Mouse (Mus musculus) heart, embryonic 11.5 days (tissue): ENCODE results near the gene Stk38l. TPM values are rescaled to one million over a fixed set of nuclear protein-coding genes. Genes with fewer than 3 reads are reported as not detected.

ENCODE experiments used
- ATAC-seq: fragments of 200-750 bp; cut with Nextera tagmentation; replicated peaks from 2 replicates; pipeline ENCODE4 v1.8.0; 2017; ENCODE audit warnings: moderate library complexity; ENCODE audit not compliant: insufficient number of reproducible peaks, low FRiP score, low TSS enrichment
- H3K27ac ChIP-seq: fragments of 300-500 bp; sonication (generic); 2 replicates; pipeline ENCODE4 v1.5.1; 2014; ENCODE audit warnings: mild to moderate bottlenecking, low read depth, low read length
- H3K27me3 ChIP-seq: fragments of 300-500 bp; sonication (generic); 2 replicates; pipeline ENCODE4 v1.6.1; 2014; ENCODE audit warnings: mild to moderate bottlenecking, low read length, mixed read lengths; ENCODE audit not compliant: control insufficient read depth, insufficient read depth
- H3K36me3 ChIP-seq: fragments of 300-500 bp; sonication (generic); 2 replicates; pipeline ENCODE4 v1.6.1; 2014; ENCODE audit warnings: mild to moderate bottlenecking, low read length, moderate library complexity, mixed read lengths; ENCODE audit not compliant: control insufficient read depth, insufficient read depth
- H3K4me1 ChIP-seq: fragments of 300-500 bp; sonication (generic); 2 replicates; pipeline ENCODE4 v1.6.1; 2014; ENCODE audit warnings: low read length; ENCODE audit not compliant: control insufficient read depth, insufficient read depth
- H3K4me2 ChIP-seq: fragments of 300-500 bp; sonication (generic); 2 replicates; pipeline ENCODE4 v1.6.1; 2014; ENCODE audit warnings: mild to moderate bottlenecking, moderate library complexity
- H3K4me3 ChIP-seq: fragments of 300-500 bp; sonication (generic); 2 replicates; pipeline ENCODE4 v1.5.1; 2014; ENCODE audit warnings: low read depth, low read length
- H3K9ac ChIP-seq: fragments of 300-500 bp; sonication (generic); 2 replicates; pipeline ENCODE4 v1.6.1; 2014; ENCODE audit warnings: mild to moderate bottlenecking, low read depth, low read length, moderate library complexity
- H3K9me3 ChIP-seq: fragments of 300-500 bp; sonication (generic); replicated peaks from 2 replicates; pipeline ENCODE4 v1.6.1; 2016; ENCODE audit warnings: low read length; ENCODE audit not compliant: control insufficient read depth
- WGBS: fragments of 180-500 bp; shearing (Covaris S2); extraction: QIAGEN DNeasy Blood & Tissue Kit; methylation state at CpG from one replicate; pipeline ENCODE4 v1.1.7; 2014; ENCODE audit not compliant: insufficient replicate concordance; 5-methylcytosine and 5-hydroxymethylcytosine counted together
- polyA plus RNA-seq: library from polyadenylated mRNA; unstranded; fragments of >200 nt; fragmentation: Nextera tagmentation; extraction: Ambion mirVana; gene quantifications from 2 replicates; pipeline ENCODE4 v1.2.1, GENCODE M21; 2014

Gene Stk38l
- polyA plus RNA-seq, 1 experiment from 2014 or later: 42.4 TPM

GRCm38 (mm10) chr6:146795166-146795923 lies 70.5 kb downstream of the Stk38l start:
- no peaks in the 10 kb centered on the region for H3K4me1 ChIP-seq
- H3K9ac ChIP-seq: peak overlapping the region; percentile 58
- peak; percentile 33; the same call in 1 of the 2 replicates for ATAC-seq
- H3K27me3 ChIP-seq: no peaks in the 10 kb centered on the region
- WGBS: 11% methylated on average over 22 of the region's 22 CpGs
- no peaks in the 10 kb centered on the region for H3K36me3 ChIP-seq
- peak overlapping the region; percentile 72 for H3K4me2 ChIP-seq
- no peak overlapping the region for H3K27ac ChIP-seq
- H3K9me3 ChIP-seq: no peaks in the 10 kb centered on the region
- peak overlapping the region; percentile 45 for H3K4me3 ChIP-seq

- Histone ChIP-seq H3K4me1 (no peaks in the 10 kb centered on the region), H3K36me3 (no peaks in the 10 kb centered on the region), H3K9ac (peak within 1 kb of the TSS; percentile 58), H3K9me3 (no peaks in the 10 kb centered on the region), H3K4me3 (peak within 1 kb of the TSS; percentile 45), H3K27me3 (no peaks in the 10 kb centered on the region), H3K27ac (no peak within 1 kb of the TSS), H3K4me2 (peak within 1 kb of the TSS; percentile 72)
- peak; percentile 87 for ATAC-seq
- WGBS: under 1% methylated on average over 36 of the region's 36 CpGs
These were observed 71.2 kb downstream of the Stk38l start, which contains the start of gene Arntl2 for GRCm38 (mm10) chr6:146795924-146796545. TSS of gene Arntl2 (plus strand) at chr6:146796055.

GRCm38 (mm10) chr6:146797446-146797845 lies 72.7 kb downstream of the Stk38l start:
- no peaks in the 10 kb centered on the region for H3K36me3 ChIP-seq
- no peak for ATAC-seq
- H3K9ac ChIP-seq: no peak overlapping the region
- no peaks in the 10 kb centered on the region for H3K9me3 ChIP-seq
- 42% methylated on average over 5 of the region's 5 CpGs for WGBS
- H3K27me3 ChIP-seq: no peaks in the 10 kb centered on the region
- H3K4me2 ChIP-seq: no peak overlapping the region
- no peaks in the 10 kb centered on the region for H3K4me1 ChIP-seq
- H3K27ac ChIP-seq: no peak overlapping the region
- H3K4me3 ChIP-seq: no peak overlapping the region

GRCm38 (mm10) chr6:146809991-146810390 lies 85.2 kb downstream of the Stk38l start:
- H3K4me3 ChIP-seq: no peak overlapping the region
- no peaks in the 10 kb centered on the region for H3K9me3 ChIP-seq
- H3K4me2 ChIP-seq: no peak overlapping the region
- 82% methylated on average over 6 of the region's 6 CpGs for WGBS
- no peak overlapping the region for H3K9ac ChIP-seq
- H3K36me3 ChIP-seq: no peaks in the 10 kb centered on the region; the same call in 1 of the 2 replicates
- H3K27ac ChIP-seq: no peak overlapping the region
- ATAC-seq: no peak
- H3K4me1 ChIP-seq: 0 out of 2 replicates have a peak, but pooled peaks cover 1% of the 10 kb centered on the region
- no peaks in the 10 kb centered on the region for H3K27me3 ChIP-seq

GRCm38 (mm10) chr6:146813007-146813406 lies 88.2 kb downstream of the Stk38l start:
- 85% methylated on average over 5 of the region's 5 CpGs for WGBS
- Histone ChIP-seq H3K4me1 (no peaks in the 10 kb centered on the region), H3K9ac (no peak overlapping the region), H3K27me3 (no peaks in the 10 kb centered on the region), H3K4me3 (no peak overlapping the region), H3K4me2 (no peak overlapping the region), H3K9me3 (no peaks in the 10 kb centered on the region), H3K36me3 (no peaks in the 10 kb centered on the region; the same call in 1 of the 2 replicates), H3K27ac (no peak overlapping the region)
- ATAC-seq: no peak

GRCm38 (mm10) chr6:146820177-146820965 lies 95.6 kb downstream of the Stk38l start:
- no peak for ATAC-seq
- Histone ChIP-seq H3K27ac (no peak overlapping the region), H3K4me3 (no peak overlapping the region), H3K9ac (no peak overlapping the region), H3K9me3 (no peaks in the 10 kb centered on the region), H3K27me3 (no peaks in the 10 kb centered on the region), H3K36me3 (no peaks in the 10 kb centered on the region), H3K4me1 (no peaks in the 10 kb centered on the region), H3K4me2 (no peak overlapping the region)
- WGBS: 80% methylated on average over 29 of the region's 29 CpGs

- Histone ChIP-seq H3K27me3 (no peaks in the 10 kb centered on the region), H3K9me3 (no peaks in the 10 kb centered on the region), H3K9ac (no peak overlapping the region), H3K4me3 (no peak overlapping the region), H3K4me2 (no peak overlapping the region), H3K4me1 (no peaks in the 10 kb centered on the region), H3K36me3 (no peaks in the 10 kb centered on the region), H3K27ac (no peak overlapping the region)
- WGBS: 86% methylated on average over 13 of the region's 13 CpGs
- ATAC-seq: no peak
These were observed 97.2 kb downstream of the Stk38l start for GRCm38 (mm10) chr6:146821958-146822357.

- Histone ChIP-seq H3K36me3 (no peaks in the 10 kb centered on the region), H3K4me3 (no peak overlapping the region), H3K27ac (no peak overlapping the region), H3K4me1 (no peaks in the 10 kb centered on the region), H3K4me2 (no peak overlapping the region), H3K9me3 (no peaks in the 10 kb centered on the region), H3K9ac (no peak overlapping the region), H3K27me3 (no peaks in the 10 kb centered on the region)
- ATAC-seq: no peak
- 39% methylated on average over 16 of the region's 16 CpGs for WGBS
These were observed 100.1 kb downstream of the Stk38l start for GRCm38 (mm10) chr6:146824727-146825486.
